ENCODE assay signal across 8 mouse cellular contexts in the genomic region with DNA sequence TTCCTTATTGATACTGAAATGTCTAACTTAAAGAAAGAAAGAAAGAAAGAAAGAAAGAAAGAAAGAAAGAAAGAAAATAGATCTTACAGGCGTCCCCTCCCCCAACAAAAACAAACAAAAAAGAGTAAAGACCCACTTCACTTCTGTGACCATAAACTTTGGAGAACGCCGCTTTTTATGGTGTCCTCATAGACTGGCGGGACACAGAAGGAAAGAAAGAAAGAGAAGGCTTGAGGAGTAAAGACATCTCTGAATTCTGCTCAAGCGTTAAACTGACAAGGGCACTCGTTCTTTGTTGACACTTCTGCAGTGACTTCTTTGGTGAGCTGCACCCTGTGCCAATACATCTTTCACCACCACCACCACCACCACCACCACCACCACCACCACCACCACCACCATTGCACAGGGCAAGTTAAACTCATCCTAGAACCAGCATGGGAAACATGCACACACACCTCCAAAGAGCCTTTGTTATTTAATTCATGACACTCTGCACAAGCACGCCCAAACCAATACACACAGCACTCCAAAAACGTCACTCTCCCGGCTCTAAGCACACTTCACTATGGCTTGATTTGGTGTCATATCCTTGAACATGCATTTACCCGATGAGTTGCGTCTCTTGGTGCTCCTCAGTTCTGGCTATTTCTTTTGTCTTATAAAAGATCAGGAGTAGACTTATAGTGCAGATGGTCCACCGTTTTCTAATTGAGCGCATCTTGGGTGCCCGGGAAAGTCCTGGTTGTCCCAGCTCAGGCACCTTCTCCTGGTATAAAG. TPM values are rescaled to one million over a fixed set of nuclear protein-coding genes. Genes with fewer than 3 reads are reported as not detected.
DNase-seq lines count a peak whose midpoint lies in the region; ATAC-seq and TF ChIP-seq lines count a peak whose summit lies in the region.

No protein-coding gene starts in this region.

- peak overlapping the region; percentile 89 for H3K4me3 ChIP-seq in layer of hippocampus, adult 2 months
- H3K4me3 ChIP-seq in MEL (ENCODE audit: control insufficient read depth in 1 of 2, insufficient read depth in 1 of 2, low read depth in 2 of 2, low read length in 2 of 2): peak overlapping the region; percentile 56 to 67
- H3K4me3 ChIP-seq in forebrain, embryonic 10.5 days: peak overlapping the region; percentile 66
- H3K4me3 ChIP-seq in neural tube, embryonic 12.5 days: peak overlapping the region; percentile 60

- no peaks in the 10 kb centered on the region for H3K79me2 ChIP-seq in MEL (ENCODE audit: control insufficient read depth, insufficient read depth, low read length, poor library complexity)

- no peak for TF ChIP-seq RAD21 in MEL (IDR thresholded peaks at IDR 0.05; ENCODE audit: low read depth, low read length)

- peak; percentile 25 for ATAC-seq in neural tube, embryonic 12.5 days (ENCODE audit: low FRiP score, low read depth)

- TF ChIP-seq POLR2A in MEL (IDR thresholded peaks at IDR 0.05; ENCODE audit: control insufficient read depth in 1 of 2, insufficient read depth in 1 of 2, low read depth in 1 of 2, low read length in 2 of 2, poor library complexity in 1 of 2): no peak; a peak in 1 of 4 replicates

- peaks cover 0 to 21% of the 10 kb centered on the region in 2 experiments; a peak in 2 of 4 replicates for H3K36me3 ChIP-seq in MEL (ENCODE audit: control insufficient read depth in 1 of 2, insufficient read depth in 2 of 2, low read length in 2 of 2)
- H3K36me3 ChIP-seq in forebrain, embryonic 10.5 days (replicated peaks): no peaks in the 10 kb centered on the region
- no peaks in the 10 kb centered on the region for H3K36me3 ChIP-seq in neural tube, embryonic 12.5 days

- no peaks in the 10 kb centered on the region for H3K9me3 ChIP-seq in MEL (replicated peaks; ENCODE audit: insufficient read depth, low read length)
- H3K9me3 ChIP-seq in forebrain, embryonic 10.5 days: no peaks in the 10 kb centered on the region
- no peaks in the 10 kb centered on the region for H3K9me3 ChIP-seq in neural tube, embryonic 12.5 days

- no peak for TF ChIP-seq CTCF in layer of hippocampus, adult 2 months (conservative IDR thresholded peaks at IDR 0.05)
- no peak for TF ChIP-seq CTCF in MEL (IDR thresholded peaks at IDR 0.05 in 2 of 3, conservative IDR thresholded peaks at IDR 0.05 in 1 of 3; ENCODE audit: control insufficient read depth in 1 of 3, insufficient read depth in 1 of 3, low read depth in 2 of 3, low read length in 3 of 3, poor library complexity in 1 of 3, severe bottlenecking in 1 of 3)

- H3K27ac ChIP-seq in layer of hippocampus, adult 2 months: peak overlapping the region; percentile 94
- H3K27ac ChIP-seq in MEL (ENCODE audit: control insufficient read depth, low read depth, low read length): peak overlapping the region; percentile 46
- H3K27ac ChIP-seq in forebrain, embryonic 10.5 days: peak overlapping the region; percentile 83
- H3K27ac ChIP-seq in neural tube, embryonic 12.5 days: no peak overlapping the region

- DNase-seq in layer of hippocampus, adult 2 months (ENCODE audit: low spot score in 2 of 2): peak in 1 of 2 experiments; percentile 13
- no peak for DNase-seq in layer of hippocampus, adult 11-12 months (ENCODE audit: low spot score)
- peak; percentile 78 for DNase-seq in MEL (ENCODE audit: low read depth, low spot score)
- DNase-seq in forebrain, embryonic 10.5 days (ENCODE audit: extremely low spot score, low spot score): peak; percentile 19
- DNase-seq in layer of hippocampus, postnatal 14 days (ENCODE audit: low spot score in 2 of 2): peak; percentile 6 to 22
- DNase-seq in frontal cortex, adult 2 months (ENCODE audit: extremely low spot score in 1 of 2, low spot score in 1 of 2): no peak
- no peak for DNase-seq in kidney, postnatal 25 days

- TF ChIP-seq EP300 in MEL (IDR thresholded peaks at IDR 0.05; ENCODE audit: low read depth in 1 of 2, low read length in 2 of 2): no peak; a peak in 1 of 4 replicates

- H3K4me1 ChIP-seq in MEL (ENCODE audit: control insufficient read depth in 1 of 2, insufficient read depth in 2 of 2, low read length in 2 of 2): peaks cover 5 to 26% of the 10 kb centered on the region in 2 experiments
- peaks cover 25% of the 10 kb centered on the region for H3K4me1 ChIP-seq in forebrain, embryonic 10.5 days
- H3K4me1 ChIP-seq in neural tube, embryonic 12.5 days: peaks cover 6% of the 10 kb centered on the region; the same call in 1 of the 2 replicates

- H3K4me2 ChIP-seq in neural tube, embryonic 12.5 days (replicated peaks): peak overlapping the region; percentile 85

- 1% methylated on average over 14 of the region's 14 CpGs for WGBS in forebrain, embryonic 10.5 days
- WGBS in neural tube, embryonic 12.5 days: under 1% methylated on average over 14 of the region's 14 CpGs

- peak overlapping the region; percentile 59 for H3K9ac ChIP-seq in MEL (ENCODE audit: control insufficient read depth, low read depth, low read length, poor library complexity, severe bottlenecking)
- peak overlapping the region; percentile 66 for H3K9ac ChIP-seq in neural tube, embryonic 12.5 days

- H3K27me3 ChIP-seq in MEL (ENCODE audit: control insufficient read depth in 1 of 2, insufficient read depth in 2 of 2, low read length in 2 of 2): no peaks in the 10 kb centered on the region
- peaks cover 19% of the 10 kb centered on the region for H3K27me3 ChIP-seq in forebrain, embryonic 10.5 days (ENCODE audit: poor library complexity, severe bottlenecking)
- no peaks in the 10 kb centered on the region for H3K27me3 ChIP-seq in neural tube, embryonic 12.5 days (replicated peaks)

TF ChIP-seq in MEL, 35 proteins besides CTCF, POLR2A, EP300 and RAD21:
- TF ChIP-seq MXI1 (IDR thresholded peaks at IDR 0.05; ENCODE audit: low read depth, low read length) (peak; percentile 17; the same call in 1 of the 2 replicates), NELFE (IDR thresholded peaks at IDR 0.05; ENCODE audit: low read depth, low read length) (no peak), TCF12 (IDR thresholded peaks at IDR 0.05; ENCODE audit: low read depth, low read length) (0 out of 2 replicates have a peak, but pooled peaks have one; percentile 6)

RNA-seq across cellular contexts. Expression of a gene that starts 0.6 kb away (rescaled TPM):
- 10 to 100 TPM; 11.9 to 12.2 TPM for total RNA-seq in layer of hippocampus, adult 2 months (2021)
- 1.3 and 1.6 TPM in 2 replicates for total RNA-seq in MEL (2012; rRNA removed)
- under 1 TPM in 1 of 2 experiments, not detected in 1; 0.81 TPM for polyA plus RNA-seq in MEL (2012; ENCODE audit: insufficient read depth in 1 of 2, insufficient read length in 2 of 2, low read depth in 1 of 2, low replicate concordance in 2 of 2, missing spikeins in 1 of 2)
- 5.6 and 6.2 TPM in 2 replicates for polyA plus RNA-seq in forebrain, embryonic 10.5 days (2016; fragmentation: Nextera tagmentation; extraction: Ambion mirVana)
- total RNA-seq in layer of hippocampus, postnatal 14 days (2021): 10 to 100 TPM; 11.4 to 12.7 TPM
- 19.2 and 20.4 TPM in 2 replicates for polyA plus RNA-seq in neural tube, embryonic 12.5 days (2016; fragmentation: Nextera tagmentation; extraction: Ambion mirVana)
- polyA plus RNA-seq in frontal cortex, adult 2 months (2012; rRNA removed): 5.7 and 6.8 TPM in 2 replicates

Comparison
In these comparisons a context has a peak if more than half of its experiments do, and no peak if none do; other contexts are left out.
1. DNase-seq: peak in MEL (single experiment), forebrain, embryonic 10.5 days (single experiment) and layer of hippocampus, postnatal 14 days (2 of 2); none in layer of hippocampus, adult 11-12 months (single experiment), frontal cortex, adult 2 months (0 of 2) and kidney, postnatal 25 days (0 of 2).
2. Peak in every context shown above with its lines, with median percentiles within 50 percentile points of each other: H3K4me3 ChIP-seq.